Mouse (Mus musculus) brain, embryonic 14.5 days (tissue): Measurements from ENCODE around the gene Bsn. TPM values are rescaled to one million over a fixed set of nuclear protein-coding genes. Genes with fewer than 3 reads are reported as not detected.
A peak's percentile ranks its signal among the peaks of the same experiment; 100 is the strongest.
"Not testable (repeated sequence)": the region's sequence is repeated elsewhere in the genome, so short reads cannot be mapped to it uniquely, and the experiment has no call there.

Source experiments
- DNase-seq: peaks from one replicate; pipeline ENCODE4 v3.0.0-alpha.2; 2011; ENCODE audit warnings: low read depth
- CTCF ChIP-seq: fragments of 200-500 bp; IDR thresholded peaks from 2 replicates; pipeline ENCODE4 v1.5.1; 2012; ENCODE audit warnings: inconsistent platforms, mild to moderate bottlenecking, moderate library complexity, borderline replicate concordance; ENCODE audit not compliant: insufficient read depth, insufficient read length; ENCODE audit errors: extremely low read depth
- POLR2A ChIP-seq: fragments of 200-500 bp; IDR thresholded peaks from 2 replicates; pipeline ENCODE4 v1.6.1; 2012; ENCODE audit warnings: mild to moderate bottlenecking, inconsistent platforms, borderline replicate concordance; ENCODE audit not compliant: poor library complexity, insufficient read depth, insufficient read length, severe bottlenecking; ENCODE audit errors: extremely low read depth
- polyA plus RNA-seq: library from polyadenylated mRNA; depleted of rRNA; stranded (reverse); fragments of >200 nt; gene quantifications from 2 replicates; pipeline ENCODE4 v1.2.3, GENCODE M21; 2012

Gene Bsn
- polyA plus RNA-seq, 1 experiment, result 40.0 TPM

DNA sequence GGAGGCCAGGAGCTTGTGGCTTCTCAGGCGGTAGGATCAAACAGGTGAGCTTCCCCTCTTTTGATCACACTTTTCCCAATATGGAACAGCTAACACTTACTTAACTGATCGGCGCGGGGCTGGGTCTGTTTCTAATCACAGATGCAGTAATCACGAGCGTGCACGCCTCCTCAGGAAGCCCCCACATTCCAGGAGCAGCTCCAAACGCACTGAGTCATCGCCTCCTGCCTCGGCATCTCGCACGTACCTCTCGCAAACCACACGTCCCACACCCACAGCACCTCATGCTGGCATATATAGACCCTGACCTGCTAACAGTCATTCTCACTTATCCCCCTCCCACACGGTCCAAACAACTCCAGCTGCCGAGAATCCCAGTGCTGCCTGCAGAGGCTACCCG is 52.7 kb downstream of the Bsn start:
- DNase-seq, result no peak

DNA sequence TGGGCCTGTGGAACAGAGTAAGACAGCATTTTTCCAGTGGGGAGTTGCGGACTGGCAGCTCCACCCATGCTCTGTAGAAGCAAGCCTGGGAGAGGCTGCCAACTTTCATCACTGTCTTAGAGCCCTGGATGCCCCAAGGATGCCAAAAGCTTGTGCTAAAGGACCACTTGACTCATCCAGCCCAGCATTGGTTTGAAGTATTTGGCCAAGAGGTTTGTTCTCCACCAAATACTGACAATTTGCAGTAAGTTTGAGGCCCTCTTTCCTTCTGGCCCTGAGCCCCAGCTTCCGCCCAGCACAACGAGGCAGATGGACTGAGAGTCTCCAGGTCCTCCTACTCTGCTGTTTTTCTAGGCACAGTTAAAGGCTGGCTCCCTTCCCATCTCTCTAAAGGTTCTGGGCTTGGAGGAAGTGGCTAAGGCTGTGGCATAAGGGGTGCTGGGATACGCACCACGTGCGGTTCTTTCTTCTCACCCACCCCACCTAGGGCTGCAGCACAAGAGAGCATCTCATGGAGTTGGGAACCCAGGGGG is 53.2 kb downstream of the Bsn start:
- DNase-seq, result no peak
- no peak for TF ChIP-seq CTCF
- no peak for TF ChIP-seq POLR2A

More for the DNA sequence above, 52.7 kb downstream of the Bsn start:
- TF ChIP-seq CTCF (no peak), POLR2A (no peak)

DNA sequence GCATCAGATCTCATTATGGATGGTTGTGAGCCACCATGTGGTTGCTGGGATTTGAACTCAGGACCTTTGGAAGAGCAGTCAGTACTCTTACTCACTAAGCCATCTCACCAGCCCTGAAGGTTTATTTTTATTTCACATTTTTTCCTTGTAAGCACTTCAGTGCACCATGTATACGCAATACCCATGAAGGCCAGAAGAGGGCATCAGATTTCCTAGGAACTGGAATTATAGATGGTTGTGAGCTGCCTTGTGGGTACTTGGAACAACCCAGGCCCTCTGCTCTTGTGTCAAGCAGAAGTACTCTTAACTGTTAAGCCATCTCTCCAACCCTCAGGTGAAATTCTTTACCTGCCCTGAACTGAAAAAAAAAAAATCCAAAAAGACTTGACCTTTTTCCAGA is 54.0 kb downstream of the Bsn start:
- peak; percentile 44 for DNase-seq
- peak; percentile 44; the same call in 1 of the 2 replicates for TF ChIP-seq CTCF
- no peak for TF ChIP-seq POLR2A

DNA sequence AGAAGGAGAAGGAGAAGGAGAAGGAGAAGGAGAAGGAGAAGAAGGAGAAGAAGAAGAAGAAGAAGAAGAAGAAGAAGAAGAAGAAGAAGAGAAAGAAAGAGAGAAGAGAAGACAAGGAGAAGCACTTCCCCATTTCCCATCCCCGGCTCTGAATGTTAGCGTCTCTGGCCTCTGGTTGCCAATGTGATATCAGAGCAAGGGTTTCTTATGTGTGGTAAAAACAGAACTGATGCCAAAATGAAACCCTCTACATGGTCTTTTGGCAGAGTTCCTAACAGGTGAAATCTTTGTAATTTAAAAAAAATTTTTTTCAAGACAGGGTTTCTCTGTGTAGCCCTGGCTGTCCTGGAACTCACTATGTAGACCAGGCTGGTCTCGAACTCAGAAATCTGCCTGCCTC is 54.5 kb downstream of the Bsn start:
- not testable (repeated sequence) for DNase-seq

DNA sequence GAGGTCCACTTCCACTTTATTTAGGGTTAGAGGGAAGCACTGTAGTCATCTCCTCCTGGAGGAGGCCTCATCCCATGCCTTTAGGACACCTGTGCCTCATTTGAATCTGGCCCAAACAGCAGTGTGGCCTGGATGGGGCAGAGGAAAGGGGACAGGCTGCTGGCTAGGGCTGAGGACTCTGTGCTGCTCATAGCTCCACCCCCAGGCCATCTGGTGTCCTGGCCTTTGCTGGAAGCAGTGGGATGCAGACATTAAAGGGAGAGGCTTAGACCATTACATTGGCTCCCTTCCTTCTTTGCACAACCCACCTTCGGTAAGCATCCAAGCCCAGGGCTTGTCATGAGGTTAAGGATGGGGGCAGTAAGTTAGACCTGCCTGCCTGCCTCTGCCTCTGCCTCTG is 56.7 kb downstream of the Bsn start:
- no peak for DNase-seq
- TF ChIP-seq CTCF (no peak), POLR2A (no peak)

DNA sequence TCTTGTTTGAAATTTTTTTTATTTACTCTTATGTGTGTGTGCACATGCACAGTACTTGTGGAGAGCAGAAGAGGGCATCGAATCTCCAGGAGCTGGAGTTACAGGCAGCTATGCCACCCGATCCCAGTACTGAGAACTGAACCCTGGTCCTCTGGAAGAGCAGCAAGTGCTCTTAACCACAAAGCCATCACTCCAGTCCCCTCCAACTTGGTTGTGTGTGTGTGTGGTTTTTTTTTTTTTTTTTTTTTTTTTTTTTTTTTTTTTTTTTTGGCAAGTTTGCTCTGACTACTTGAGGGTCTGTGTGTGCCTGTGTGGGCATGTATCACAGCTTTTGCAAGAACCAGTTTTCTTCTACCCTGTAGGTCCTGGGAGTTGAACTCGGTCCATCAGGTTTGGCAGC is 57.8 kb downstream of the Bsn start:
- TF ChIP-seq CTCF (no peak), POLR2A (no peak)
- DNase-seq, result no peak

DNA sequence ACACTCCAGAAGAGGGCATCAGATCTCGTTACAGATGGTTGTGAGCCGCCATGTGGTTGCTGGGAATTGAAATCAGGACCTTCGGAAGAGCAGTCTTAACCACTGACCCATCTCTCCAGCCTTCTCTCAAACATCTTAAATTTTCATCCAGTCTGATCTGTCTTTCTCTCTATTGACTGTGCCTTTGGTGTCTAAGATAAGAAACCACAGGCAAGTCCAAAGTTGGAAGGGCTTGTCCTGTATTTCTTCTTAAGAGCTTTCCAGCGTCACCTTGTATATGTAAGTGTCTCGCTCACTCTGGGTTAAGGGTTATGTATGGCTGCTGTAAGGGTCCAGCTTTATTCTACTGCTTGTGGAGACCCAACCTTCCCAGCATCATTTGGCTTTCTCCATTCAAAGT is 58.7 kb downstream of the Bsn start:
- no peak for DNase-seq
- TF ChIP-seq CTCF (no peak), POLR2A (no peak)

DNA sequence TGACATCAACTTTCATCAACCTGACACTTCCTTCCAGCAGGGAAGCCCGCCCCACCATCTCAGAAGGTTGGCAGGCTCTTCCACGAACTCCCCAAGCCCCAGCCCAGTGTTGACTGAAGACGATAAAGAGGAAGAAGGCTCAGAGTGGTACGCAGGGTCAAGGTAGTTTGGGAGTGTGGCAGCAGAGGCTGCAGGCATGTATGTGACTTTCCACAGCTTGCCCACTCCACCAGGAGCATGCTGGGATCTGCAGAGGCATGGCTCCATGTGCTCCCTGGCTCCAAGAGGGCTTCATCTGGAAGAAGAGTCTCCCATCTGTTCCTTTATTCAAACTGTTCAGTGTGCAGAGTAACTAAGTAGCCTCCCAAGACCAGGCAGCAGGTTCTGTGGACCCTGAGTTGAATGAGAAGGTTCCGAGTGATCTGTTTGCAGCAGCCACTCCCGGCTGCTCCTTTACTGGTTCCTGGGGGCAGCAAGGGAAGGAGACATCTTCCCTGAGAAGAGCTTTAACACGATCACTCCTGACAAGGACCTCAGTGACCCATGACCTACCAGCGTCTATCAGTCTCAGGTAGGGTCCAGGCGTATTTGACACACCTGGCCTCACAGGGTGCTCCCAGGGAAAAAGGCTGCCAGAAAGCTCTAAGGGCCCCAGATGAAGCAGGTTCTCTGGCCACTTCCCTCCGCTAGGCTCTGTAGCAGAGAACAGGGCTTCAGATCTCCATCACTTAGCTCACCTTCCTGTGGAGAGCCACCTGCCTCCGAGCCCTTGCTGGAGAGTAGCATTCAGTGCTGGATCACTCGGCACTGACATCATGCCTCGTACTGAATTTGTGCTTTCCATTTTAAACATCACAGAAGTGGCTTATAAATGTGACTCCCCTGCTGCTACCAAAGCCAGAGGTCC is 60.9 kb downstream of the Bsn start:
- TF ChIP-seq POLR2A (no peak), CTCF (no peak)
- DNase-seq, result no peak

DNA sequence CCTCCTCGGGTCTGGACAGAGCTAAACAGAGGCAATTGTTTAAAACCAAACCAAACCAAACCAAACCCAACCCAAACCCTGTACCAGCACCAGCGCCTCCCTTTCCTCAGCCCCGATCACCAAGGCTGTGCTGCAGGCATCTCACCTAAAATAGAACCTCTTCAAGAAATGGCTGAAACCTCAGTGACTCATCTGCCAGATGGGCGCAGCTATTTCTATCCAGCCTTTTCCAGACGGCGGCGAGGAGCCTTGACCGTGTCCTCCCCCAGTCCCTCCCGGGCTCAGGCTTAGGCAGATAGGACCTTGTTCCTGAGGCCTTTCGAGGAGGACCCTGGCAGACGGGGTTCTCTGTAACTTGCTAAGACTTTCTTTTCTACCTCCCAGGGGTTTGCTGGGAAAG is 61.9 kb downstream of the Bsn start:
- TF ChIP-seq CTCF, result no peak
- TF ChIP-seq POLR2A, result no peak
- no peak for DNase-seq

DNA sequence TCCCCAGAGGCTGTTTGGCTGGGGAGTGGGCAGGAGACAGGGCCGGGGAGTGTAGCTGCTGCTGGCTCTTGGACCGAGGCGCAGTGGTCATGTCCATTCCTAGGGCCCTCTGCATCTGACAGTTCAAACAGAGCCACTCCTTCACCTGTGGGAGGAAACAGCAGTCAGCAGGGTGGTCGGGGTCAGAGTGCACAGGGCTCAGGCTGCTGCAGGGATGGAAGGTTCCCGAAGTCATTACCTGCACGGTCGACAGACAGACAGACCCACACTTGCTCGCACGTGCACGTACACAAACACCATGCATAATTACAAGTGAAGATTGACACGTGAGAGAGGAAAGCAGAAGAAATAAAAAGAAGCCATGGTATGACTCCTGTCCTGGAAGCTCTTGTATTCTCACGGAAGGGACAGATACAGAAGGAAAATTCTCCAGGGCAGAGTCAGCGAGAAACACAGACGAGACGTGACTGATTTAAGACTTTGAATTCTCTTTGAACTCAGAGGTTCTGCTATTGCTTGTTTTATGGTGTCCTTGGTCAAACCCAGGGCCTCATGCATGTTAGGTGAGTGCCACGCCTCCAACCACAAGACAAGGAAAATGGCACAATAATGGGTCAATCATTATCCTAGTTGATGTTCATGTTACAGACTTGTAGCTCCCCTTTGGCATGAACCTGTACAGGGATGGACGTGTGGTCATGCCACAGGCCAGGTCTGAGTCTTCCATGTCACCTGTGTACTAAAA is 63.6 kb downstream of the Bsn start:
- no peak for DNase-seq
- TF ChIP-seq CTCF (no peak), POLR2A (no peak)

DNA sequence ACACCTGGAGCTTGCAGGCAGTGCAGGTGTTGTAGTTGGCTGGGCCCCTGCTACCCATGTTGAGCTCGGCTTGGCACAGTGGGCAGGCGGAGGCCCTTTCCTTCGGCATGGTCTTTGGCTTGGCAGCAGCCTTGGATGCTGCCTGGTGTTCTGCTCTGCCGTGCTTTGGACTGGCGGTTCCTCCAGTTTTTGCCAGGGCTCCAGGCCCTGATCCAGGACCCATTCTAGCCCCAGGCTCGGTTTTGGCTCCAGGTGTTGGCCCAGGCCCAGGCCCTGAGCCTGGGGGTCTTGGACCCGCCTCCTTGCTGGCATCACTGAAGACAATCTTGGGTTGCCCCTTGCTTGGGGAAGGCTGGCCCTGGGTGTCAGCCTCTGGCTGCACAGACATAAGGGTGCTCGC is 64.5 kb downstream of the Bsn start:
- TF ChIP-seq CTCF (no peak), POLR2A (no peak)
- DNase-seq, result no peak
